Mouse (Mus musculus) small intestine, adult 2 months (tissue): Measurements from ENCODE around the gene Mtch2.

Source experiments
- CTCF ChIP-seq: fragments of 200-500 bp; IDR thresholded peaks from 2 replicates; pipeline ENCODE4 v1.5.1; 2012; ENCODE audit warnings: low read depth, mild to moderate bottlenecking, control low read depth, inconsistent platforms, low read length, moderate library complexity, mixed read lengths; ENCODE audit not compliant: insufficient replicate concordance, insufficient read length; ENCODE audit errors: extremely low read depth
- POLR2A ChIP-seq: fragments of 200-500 bp; IDR thresholded peaks from 2 replicates; pipeline ENCODE4 v1.6.1; 2012; ENCODE audit warnings: low read depth, mild to moderate bottlenecking, control low read depth, inconsistent platforms, low read length, moderate library complexity

DNA sequence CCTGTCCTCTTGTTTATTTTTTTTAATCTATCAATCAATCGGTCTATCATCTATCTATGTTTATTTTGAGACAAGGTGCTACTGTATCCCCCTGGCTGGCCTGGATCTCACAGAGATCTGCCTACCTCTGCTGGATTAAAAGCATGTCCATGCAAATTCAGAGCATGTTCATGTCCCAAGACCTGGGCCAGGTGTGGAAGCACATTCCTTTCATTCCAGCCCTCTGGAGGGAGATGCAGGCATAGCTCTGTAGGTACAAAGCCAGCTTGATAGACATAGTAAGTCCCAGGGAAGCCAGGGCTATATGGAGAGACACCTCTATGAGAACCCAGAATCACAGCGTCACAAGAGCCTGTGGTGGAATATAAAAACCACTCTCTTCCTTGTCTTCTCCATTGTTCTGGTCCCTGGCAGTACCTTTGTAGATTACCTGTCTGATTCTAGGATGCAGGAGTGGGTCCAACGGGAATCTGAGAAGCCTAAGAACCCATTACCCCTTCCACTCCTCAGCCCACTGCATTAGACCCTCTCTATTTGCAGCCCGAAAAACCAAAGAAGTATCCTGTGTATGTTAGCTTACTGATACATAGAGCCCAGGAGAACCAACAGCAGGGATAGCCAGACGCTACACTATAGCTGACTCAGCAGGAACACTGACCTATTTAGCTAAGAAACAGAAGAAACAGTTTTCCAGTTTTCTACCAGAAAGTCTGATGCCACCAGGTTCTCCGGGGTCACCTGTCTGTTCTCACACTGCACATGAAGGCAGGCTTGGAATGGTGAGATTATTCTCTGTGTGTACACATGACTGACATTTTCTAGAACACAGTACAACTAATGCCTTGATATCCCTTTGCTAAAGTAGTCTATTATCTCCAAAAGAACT, 38.5 kb upstream of the Mtch2 start:
- TF ChIP-seq CTCF (no peak), POLR2A (no peak)
